Mouse (Mus musculus) heart, adult 2 months (tissue): Measurements from ENCODE around the gene Ggcx. TPM values are rescaled to one million over a fixed set of nuclear protein-coding genes. Genes with fewer than 3 reads are reported as not detected.

ENCODE experiments used
- DNase-seq, 2 experiments: peaks; one replicate each; pipeline ENCODE4 v3.0.0; 2021
- H3K27ac ChIP-seq: fragments of 200-600 bp; 2 replicates; pipeline ENCODE4 v1.8.1; 2022
- H3K27me3 ChIP-seq: fragments of 200-500 bp; 2 replicates; pipeline ENCODE4 v1.6.1; 2012; ENCODE audit warnings: mild to moderate bottlenecking, low read length, inconsistent platforms, mixed read lengths; ENCODE audit not compliant: control insufficient read depth, insufficient read depth
- H3K36me3 ChIP-seq: fragments of 200-500 bp; 2 replicates; pipeline ENCODE4 v1.6.1; 2012; ENCODE audit warnings: low read length, inconsistent platforms; ENCODE audit not compliant: control insufficient read depth, insufficient read depth
- H3K4me1 ChIP-seq: fragments of 200-500 bp; 2 replicates; pipeline ENCODE4 v1.6.1; 2011; ENCODE audit warnings: low read length; ENCODE audit not compliant: control insufficient read depth, insufficient read depth
- H3K4me3 ChIP-seq: fragments of 200-600 bp; 2 replicates; pipeline ENCODE4 v1.8.1; 2022
- H3K79me2 ChIP-seq: fragments of 200-500 bp; replicated peaks from 2 replicates; pipeline ENCODE4 v1.6.1; 2012; ENCODE audit warnings: mild to moderate bottlenecking, inconsistent platforms, low read length, moderate library complexity, mixed read lengths; ENCODE audit not compliant: control insufficient read depth, insufficient read depth
- H3K9ac ChIP-seq: fragments of 200-500 bp; 2 replicates; pipeline ENCODE4 v1.6.1; 2012; ENCODE audit warnings: low read depth, mild to moderate bottlenecking, control low read depth, inconsistent platforms, low read length, mixed read lengths
- CTCF ChIP-seq: fragments of 200-600 bp; IDR thresholded peaks from 2 replicates; pipeline ENCODE4 v1.8.1; 2022; ENCODE audit warnings: antibody characterized with exemption, mild to moderate bottlenecking, moderate library complexity
- EP300 ChIP-seq: fragments of 200-500 bp; IDR thresholded peaks from 2 replicates; pipeline ENCODE4 v1.6.1; 2011; ENCODE audit warnings: low read depth, low read length, control low read depth; ENCODE audit not compliant: insufficient read depth
- POLR2A ChIP-seq: fragments of 200-500 bp; IDR thresholded peaks from 2 replicates; pipeline ENCODE4 v1.6.1; 2011; ENCODE audit warnings: mild to moderate bottlenecking, low read depth, low read length, control low read depth; ENCODE audit not compliant: insufficient read depth
- WGBS: fragments of 180-500 bp; shearing (Covaris S2); methylation state at CpG from one replicate; pipeline ENCODE4 v1.1.7; 2018; 5-methylcytosine and 5-hydroxymethylcytosine counted together
- intact Hi-C: fragments of 180-260 bp; cut with DNase I; formaldehyde crosslinking; loops from one replicate; pipeline ENCODE4 v1.15.1; 2025
- polyA plus RNA-seq: library from polyadenylated mRNA; depleted of rRNA; stranded (reverse); fragments of >200 nt; gene quantifications from 2 replicates; pipeline ENCODE4 v1.2.3, GENCODE M21; 2012
- total RNA-seq, 2 experiments: library from RNA; stranded (reverse); gene quantifications; 2 replicates each; pipeline ENCODE4 v1.2.3; 2021

The Ggcx gene
- total and polyA plus RNA-seq, 3 experiments, result 19.3 to 32.5 (median 30.4) TPM

DNA sequence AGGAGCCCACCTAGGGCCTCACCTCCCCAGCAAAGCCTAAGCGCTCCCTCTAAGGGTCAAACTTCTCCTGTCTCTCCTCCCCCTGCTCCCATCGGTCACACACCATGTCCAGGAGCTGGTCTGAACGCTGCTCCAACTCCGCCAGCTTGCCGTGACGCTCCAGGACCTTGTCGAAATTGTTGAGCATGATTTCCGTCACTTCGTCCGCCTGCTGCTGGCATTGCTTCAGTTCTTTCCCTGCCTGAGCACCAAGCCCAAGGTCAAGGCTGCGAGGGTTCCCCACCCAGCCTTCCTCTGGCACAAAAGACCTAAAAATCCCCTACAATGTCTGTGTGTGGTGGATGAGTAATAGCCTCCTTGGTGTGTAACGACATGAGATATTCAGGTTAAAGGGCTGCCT, 44.0 kb upstream of the Ggcx start:
- 56% methylated on average over 12 of the region's 12 CpGs for WGBS
- intact Hi-C loops, result no loop called here
- H3K27me3 ChIP-seq, result no peaks in the 10 kb centered on the region

DNA sequence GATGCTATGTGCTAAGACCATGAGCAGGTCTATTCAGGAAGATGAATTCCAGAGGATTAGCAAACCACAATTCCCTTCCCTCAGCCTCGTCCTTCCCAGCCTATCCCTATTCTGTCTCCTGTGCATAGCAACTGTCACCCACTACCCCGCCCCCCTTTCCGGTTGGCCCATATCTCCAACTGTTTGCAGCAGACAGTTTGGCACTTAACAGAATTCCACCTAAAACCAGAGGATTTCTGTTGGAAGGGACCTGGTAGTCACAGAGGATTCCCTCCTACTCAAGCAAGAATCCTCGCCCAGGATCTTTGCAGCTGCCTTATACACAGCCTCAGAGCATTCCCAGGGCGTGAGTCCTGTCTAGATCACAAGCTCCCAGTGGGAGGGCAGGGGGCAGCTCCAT, 43.0 kb upstream of the Ggcx start:
- Histone ChIP-seq H3K36me3 (no peaks in the 10 kb centered on the region), H3K4me3 (no peak overlapping the region), H3K9ac (no peak overlapping the region), H3K79me2 (no peaks in the 10 kb centered on the region), H3K27ac (peak overlapping the region; percentile 40), H3K4me1 (peaks cover 26% of the 10 kb centered on the region), H3K27me3 (no peaks in the 10 kb centered on the region)
- DNase-seq, result peak; percentile 32 to 47
- intact Hi-C loops, result no loop called here
- 43% methylated on average over 5 of the region's 5 CpGs for WGBS
- TF ChIP-seq EP300 (no peak), CTCF (no peak), POLR2A (no peak)

More for the DNA sequence above, 44.0 kb upstream of the Ggcx start:
- DNase-seq, result no peak
- TF ChIP-seq POLR2A (no peak), EP300 (no peak), CTCF (peak; percentile 26; the same call in 1 of the 2 replicates)
- Histone ChIP-seq H3K4me1 (peaks cover 24% of the 10 kb centered on the region), H3K9ac (no peak overlapping the region), H3K79me2 (no peaks in the 10 kb centered on the region), H3K36me3 (no peaks in the 10 kb centered on the region), H3K4me3 (no peak overlapping the region), H3K27ac (no peak overlapping the region; the same call in 1 of the 2 replicates)

GRCm38 (mm10) chr6:72371571-72371970, 42.5 kb upstream of the Ggcx start:
- 26% methylated on average over 1 of the region's 1 CpGs for WGBS
- Histone ChIP-seq H3K27ac (peak overlapping the region; percentile 40), H3K79me2 (no peaks in the 10 kb centered on the region), H3K4me3 (no peak overlapping the region), H3K36me3 (no peaks in the 10 kb centered on the region), H3K27me3 (no peaks in the 10 kb centered on the region), H3K4me1 (peaks cover 26% of the 10 kb centered on the region), H3K9ac (no peak overlapping the region)
- no peak for DNase-seq
- intact Hi-C loops, result no loop called here
- TF ChIP-seq EP300, result no peak
- no peak for TF ChIP-seq POLR2A
- TF ChIP-seq CTCF, result no peak

DNA sequence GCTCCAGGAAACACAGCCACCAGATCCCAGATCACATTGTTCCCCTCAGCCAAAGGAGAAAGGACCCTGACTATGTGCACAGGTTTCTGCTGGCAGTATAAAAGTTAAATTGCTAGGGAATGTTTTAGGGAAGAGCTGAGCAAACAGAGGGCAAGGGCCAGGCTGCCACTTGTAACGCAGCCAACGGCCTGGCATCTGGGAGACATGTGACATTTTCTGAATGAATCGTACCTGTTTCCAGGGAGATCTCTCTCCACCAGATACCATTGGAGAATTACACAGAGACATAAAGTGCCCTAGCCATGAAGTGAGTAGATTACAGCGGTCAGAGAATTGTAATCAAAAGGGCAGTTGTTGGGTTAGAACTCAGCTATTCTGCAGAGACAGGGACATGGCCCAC, 40.9 kb upstream of the Ggcx start:
- intact Hi-C loops, result no loop called here
- peaks cover 26% of the 10 kb centered on the region for H3K4me1 ChIP-seq

DNA sequence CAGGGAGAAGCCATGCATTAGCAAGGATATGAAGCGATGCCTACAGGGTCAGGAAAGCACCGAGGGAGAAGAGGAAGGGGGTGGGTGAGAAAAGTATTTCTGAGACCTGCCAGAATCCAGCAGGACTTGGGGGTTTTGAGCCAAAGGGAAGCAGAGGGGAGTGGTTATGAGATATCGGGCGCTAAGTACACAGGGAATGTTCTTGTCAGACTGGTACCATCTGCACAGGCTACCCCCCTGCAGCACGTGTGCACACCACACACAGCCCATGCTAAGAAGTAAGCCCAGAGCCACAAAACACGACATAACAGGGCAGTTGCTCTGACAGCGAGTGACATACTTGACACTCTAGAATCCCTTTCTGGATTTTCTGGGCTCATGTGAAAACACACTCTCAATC, 39.9 kb upstream of the Ggcx start:
- intact Hi-C loops, result no loop called here
- no peaks in the 10 kb centered on the region for H3K27me3 ChIP-seq
- no peaks in the 10 kb centered on the region for H3K79me2 ChIP-seq
- no peak for TF ChIP-seq POLR2A
- TF ChIP-seq EP300, result no peak
- TF ChIP-seq CTCF, result no peak
- H3K36me3 ChIP-seq, result no peaks in the 10 kb centered on the region
- H3K4me3 ChIP-seq, result no peak overlapping the region
- no peak for DNase-seq
- H3K4me1 ChIP-seq, result peaks cover 26% of the 10 kb centered on the region
- no peak overlapping the region for H3K27ac ChIP-seq
- 35% methylated on average over 7 of the region's 7 CpGs for WGBS
- H3K9ac ChIP-seq, result no peak overlapping the region

More for the DNA sequence above, 40.9 kb upstream of the Ggcx start:
- TF ChIP-seq CTCF, result no peak
- TF ChIP-seq EP300, result no peak
- no peak for TF ChIP-seq POLR2A
- no peak overlapping the region for H3K9ac ChIP-seq
- H3K79me2 ChIP-seq, result no peaks in the 10 kb centered on the region
- H3K27ac ChIP-seq, result no peak overlapping the region
- H3K4me3 ChIP-seq, result no peak overlapping the region
- DNase-seq, result no peak
- no peaks in the 10 kb centered on the region for H3K36me3 ChIP-seq
- 61% methylated on average over 4 of the region's 4 CpGs for WGBS
- no peaks in the 10 kb centered on the region for H3K27me3 ChIP-seq

GRCm38 (mm10) chr6:72374820-72375563, 39.1 kb upstream of the Ggcx start:
- no peak overlapping the region for H3K4me3 ChIP-seq
- no peak overlapping the region for H3K27ac ChIP-seq
- H3K79me2 ChIP-seq, result no peaks in the 10 kb centered on the region
- H3K27me3 ChIP-seq, result no peaks in the 10 kb centered on the region
- no peak for TF ChIP-seq EP300
- TF ChIP-seq CTCF, result no peak
- no peak for TF ChIP-seq POLR2A
- WGBS, result 57% methylated on average over 15 of the region's 15 CpGs
- intact Hi-C loops, result no loop called here
- peaks cover 28% of the 10 kb centered on the region for H3K4me1 ChIP-seq
- no peaks in the 10 kb centered on the region for H3K36me3 ChIP-seq
- no peak for DNase-seq
- no peak overlapping the region for H3K9ac ChIP-seq
